Mouse (Mus musculus) ES-Bruce4 (cell line): ENCODE data around the gene Nos1.

Experiments used
- CTCF ChIP-seq: IDR thresholded peaks from one replicate; pipeline ENCODE4 v1.8.1; 2011; ENCODE audit warnings: low read depth, low read length
- POLR2A ChIP-seq: IDR thresholded peaks from one replicate; pipeline ENCODE4 v1.8.1; 2011; ENCODE audit warnings: low read length; ENCODE audit not compliant: insufficient read depth

DNA sequence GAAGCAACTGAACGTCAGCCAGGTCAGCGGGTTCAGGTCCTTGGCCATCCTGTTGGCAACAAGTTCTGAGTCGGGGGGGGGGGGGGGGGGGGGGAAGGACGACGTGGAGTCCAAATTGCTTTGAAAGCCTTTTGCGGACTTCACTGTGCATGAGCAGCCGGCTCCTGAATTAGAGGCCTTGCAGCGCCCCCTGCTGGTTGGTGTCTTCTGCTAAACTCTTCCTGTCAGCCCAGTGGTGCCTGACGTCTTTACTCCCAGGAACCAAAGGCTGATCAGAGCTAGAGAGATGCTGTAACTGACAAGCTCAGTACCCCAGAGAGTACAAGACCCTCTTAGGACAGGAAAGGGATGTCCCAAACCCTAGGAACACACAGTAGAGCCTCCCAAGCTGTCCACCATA, 152.0 kb downstream of the Nos1 start:
- TF ChIP-seq POLR2A (no peak), CTCF (peak; percentile 84)
